Mouse (Mus musculus) testis, adult 2 months (tissue): ENCODE results near the gene Gnptab. TPM values are rescaled to one million over a fixed set of nuclear protein-coding genes. Genes with fewer than 3 reads are reported as not detected.
A peak's percentile ranks its signal among the peaks of the same experiment; 100 is the strongest.

ENCODE experiments used
- H3K27ac ChIP-seq: fragments of 200-500 bp; 2 replicates; pipeline ENCODE4 v1.5.1; 2012; ENCODE audit warnings: low read depth, low read length; ENCODE audit not compliant: control insufficient read depth, insufficient read depth
- H3K27me3 ChIP-seq: fragments of 200-500 bp; 2 replicates; pipeline ENCODE4 v1.6.1; 2012; ENCODE audit warnings: mild to moderate bottlenecking, low read length, moderate library complexity; ENCODE audit not compliant: control insufficient read depth, insufficient read depth
- H3K36me3 ChIP-seq: fragments of 200-500 bp; 2 replicates; pipeline ENCODE4 v1.6.1; 2012; ENCODE audit warnings: mild to moderate bottlenecking, low read length; ENCODE audit not compliant: control insufficient read depth, insufficient read depth
- H3K4me1 ChIP-seq: fragments of 200-500 bp; 2 replicates; pipeline ENCODE4 v1.6.1; 2012; ENCODE audit warnings: low read length; ENCODE audit not compliant: control insufficient read depth, insufficient read depth
- H3K4me3 ChIP-seq: fragments of 200-500 bp; 2 replicates; pipeline ENCODE4 v1.5.1; 2012; ENCODE audit warnings: low read depth, mild to moderate bottlenecking, low read length, moderate library complexity, mixed read lengths; ENCODE audit not compliant: control insufficient read depth
- CTCF ChIP-seq: fragments of 200-500 bp; IDR thresholded peaks from 2 replicates; pipeline ENCODE4 v1.5.1; 2012; ENCODE audit warnings: low read depth, mild to moderate bottlenecking, inconsistent platforms, low read length, moderate library complexity; ENCODE audit not compliant: control insufficient read depth, insufficient read depth, insufficient replicate concordance
- POLR2A ChIP-seq: fragments of 200-500 bp; IDR thresholded peaks from 2 replicates; pipeline ENCODE4 v1.6.1; 2012; ENCODE audit warnings: low read depth, mild to moderate bottlenecking, inconsistent platforms, low read length, moderate library complexity; ENCODE audit not compliant: control insufficient read depth
- polyA plus RNA-seq: library from polyadenylated mRNA; depleted of rRNA; stranded (reverse); fragments of >200 nt; gene quantifications from 2 replicates; pipeline ENCODE4 v1.2.3, GENCODE M21; 2012; rRNA removed

Gnptab gene
- polyA plus RNA-seq, result 8.1 and 10.0 TPM in 2 replicates

- Histone ChIP-seq H3K36me3 (no peaks in the 10 kb centered on the region), H3K4me1 (peaks cover 19% of the 10 kb centered on the region), H3K27ac (peak within 1 kb of the TSS; percentile 66; the same call in 1 of the 2 replicates), H3K27me3 (no peaks in the 10 kb centered on the region), H3K4me3 (peak within 1 kb of the TSS; percentile 98)
- peak; percentile 96 for TF ChIP-seq CTCF
- peak; percentile 28; the same call in 1 of the 2 replicates for TF ChIP-seq POLR2A
Measured at GRCm38 (mm10) chr10:88379013-88379885, at the start of gene Gnptab, which contains the start of gene Dram1. Gene Gnptab, plus strand, starts transcription at chr10:88379132. Gene Dram1, minus strand, starts transcription at chr10:88379080.

GRCm38 (mm10) chr10:88330695-88331094 lies 48.2 kb upstream of the Gnptab start:
- Histone ChIP-seq H3K4me1 (peaks cover 2% of the 10 kb centered on the region), H3K27ac (no peak overlapping the region), H3K27me3 (no peaks in the 10 kb centered on the region), H3K36me3 (no peaks in the 10 kb centered on the region), H3K4me3 (no peak overlapping the region)
- TF ChIP-seq CTCF (no peak), POLR2A (no peak)

GRCm38 (mm10) chr10:88340660-88341059 lies 38.3 kb upstream of the Gnptab start:
- Histone ChIP-seq H3K27me3 (no peaks in the 10 kb centered on the region), H3K4me3 (no peak overlapping the region), H3K27ac (no peak overlapping the region), H3K4me1 (peaks cover 5% of the 10 kb centered on the region), H3K36me3 (no peaks in the 10 kb centered on the region)
- TF ChIP-seq POLR2A, result no peak
- TF ChIP-seq CTCF, result no peak

GRCm38 (mm10) chr10:88341368-88341767 lies 37.6 kb upstream of the Gnptab start:
- no peak overlapping the region for H3K4me3 ChIP-seq
- no peak for TF ChIP-seq POLR2A
- H3K27me3 ChIP-seq, result no peaks in the 10 kb centered on the region
- H3K36me3 ChIP-seq, result no peaks in the 10 kb centered on the region
- H3K27ac ChIP-seq, result no peak overlapping the region
- peaks cover under 1% of the 10 kb centered on the region; the same call in 1 of the 2 replicates for H3K4me1 ChIP-seq

- H3K4me1 ChIP-seq, result no peaks in the 10 kb centered on the region
- no peak overlapping the region for H3K4me3 ChIP-seq
- H3K27ac ChIP-seq, result no peak overlapping the region
- no peaks in the 10 kb centered on the region for H3K27me3 ChIP-seq
- H3K36me3 ChIP-seq, result no peaks in the 10 kb centered on the region
- TF ChIP-seq POLR2A, result no peak
- no peak for TF ChIP-seq CTCF
Measured at GRCm38 (mm10) chr10:88345899-88346401, 33.0 kb upstream of the Gnptab start.

- H3K4me1 ChIP-seq, result no peaks in the 10 kb centered on the region
- no peaks in the 10 kb centered on the region for H3K27me3 ChIP-seq
- no peaks in the 10 kb centered on the region for H3K36me3 ChIP-seq
- TF ChIP-seq CTCF, result no peak
- TF ChIP-seq POLR2A, result no peak
- H3K4me3 ChIP-seq, result no peak overlapping the region
- H3K27ac ChIP-seq, result no peak overlapping the region
Measured at GRCm38 (mm10) chr10:88346454-88347245, 32.3 kb upstream of the Gnptab start.

- Histone ChIP-seq H3K4me1 (no peaks in the 10 kb centered on the region; the same call in 1 of the 2 replicates), H3K4me3 (no peak overlapping the region), H3K27ac (no peak overlapping the region), H3K36me3 (no peaks in the 10 kb centered on the region), H3K27me3 (no peaks in the 10 kb centered on the region)
- TF ChIP-seq CTCF (no peak), POLR2A (no peak)
Measured at GRCm38 (mm10) chr10:88349800-88350199, 29.1 kb upstream of the Gnptab start.
